Mouse (Mus musculus) midbrain, postnatal 0 days (tissue): ENCODE results near the gene Capn10. TPM values are rescaled to one million over a fixed set of nuclear protein-coding genes. Genes with fewer than 3 reads are reported as not detected.

Experiments used
- ATAC-seq: fragments of 200-750 bp; cut with Nextera tagmentation; 2 replicates; pipeline ENCODE4 v1.8.0; 2017; ENCODE audit warnings: moderate number of reproducible peaks, mild to moderate bottlenecking, moderate TSS enrichment, moderate library complexity; ENCODE audit not compliant: low FRiP score
- DNase-seq: peaks from one replicate; pipeline ENCODE4 v3.0.0-alpha.2; 2015; ENCODE audit warnings: low spot score
- H3K27ac ChIP-seq: fragments of 300-500 bp; sonication (generic); 2 replicates; pipeline ENCODE4 v1.5.1; 2014; ENCODE audit warnings: low read depth, mild to moderate bottlenecking, low read length, mixed read lengths
- H3K27me3 ChIP-seq: fragments of 300-500 bp; sonication (generic); 2 replicates; pipeline ENCODE4 v1.6.1; 2014; ENCODE audit warnings: low read length, control low read depth, mixed read lengths; ENCODE audit not compliant: insufficient read depth
- H3K36me3 ChIP-seq: fragments of 300-500 bp; sonication (generic); 2 replicates; pipeline ENCODE4 v1.6.1; 2014; ENCODE audit warnings: low read length, control low read depth, mixed read lengths; ENCODE audit not compliant: insufficient read depth
- H3K4me1 ChIP-seq: fragments of 300-500 bp; sonication (generic); 2 replicates; pipeline ENCODE4 v1.6.1; 2014; ENCODE audit warnings: mild to moderate bottlenecking, control low read depth, antibody characterized with exemption, low read length, mixed read lengths; ENCODE audit not compliant: insufficient read depth
- H3K4me2 ChIP-seq: fragments of 300-500 bp; sonication (generic); 2 replicates; pipeline ENCODE4 v1.6.1; 2014; ENCODE audit warnings: low read depth, mild to moderate bottlenecking, low read length, mixed read lengths; ENCODE audit not compliant: poor library complexity, severe bottlenecking
- H3K4me3 ChIP-seq: fragments of 300-500 bp; sonication (generic); 2 replicates; pipeline ENCODE4 v1.5.1; 2014; ENCODE audit warnings: low read depth, mild to moderate bottlenecking, low read length, moderate library complexity
- H3K9ac ChIP-seq: fragments of 300-500 bp; sonication (generic); replicated peaks from 2 replicates; pipeline ENCODE4 v1.6.1; 2014; ENCODE audit warnings: mild to moderate bottlenecking, low read length, moderate library complexity, mixed read lengths; ENCODE audit not compliant: poor library complexity, severe bottlenecking
- H3K9me3 ChIP-seq: fragments of 300-500 bp; sonication (generic); 2 replicates; pipeline ENCODE4 v1.6.1; 2016; ENCODE audit warnings: low read length, control low read depth
- CTCF ChIP-seq: IDR thresholded peaks from 2 replicates; pipeline ENCODE4 v1.5.1; 2016; ENCODE audit warnings: antibody characterized with exemption, mild to moderate bottlenecking
- WGBS: fragments of 180-500 bp; shearing (Covaris S2); extraction: QIAGEN DNeasy Blood & Tissue Kit; methylation state at CpG from one replicate; pipeline ENCODE4 v1.1.7; 2014; 5-methylcytosine and 5-hydroxymethylcytosine counted together
- polyA plus RNA-seq: library from polyadenylated mRNA; unstranded; fragments of >200 nt; fragmentation: Nextera tagmentation; extraction: Ambion mirVana; gene quantifications from 2 replicates; pipeline ENCODE4 v1.2.1, GENCODE M21; 2015
- total RNA-seq: library from RNA; depleted of rRNA; stranded (reverse); fragments of >200 nt; gene quantifications from 2 replicates; pipeline ENCODE4 v1.2.3, GENCODE M21; 2014

The Capn10 gene
- total and polyA plus RNA-seq, 2 experiments from 2014 or later: 52.8 to 84.7 TPM

- Histone ChIP-seq H3K27ac (no peak overlapping the region), H3K36me3 (peaks cover 52% of the 10 kb centered on the region)
These were observed 19.9 kb upstream of the Capn10 start for GRCm38 (mm10) chr1:92914239-92914638.

DNA sequence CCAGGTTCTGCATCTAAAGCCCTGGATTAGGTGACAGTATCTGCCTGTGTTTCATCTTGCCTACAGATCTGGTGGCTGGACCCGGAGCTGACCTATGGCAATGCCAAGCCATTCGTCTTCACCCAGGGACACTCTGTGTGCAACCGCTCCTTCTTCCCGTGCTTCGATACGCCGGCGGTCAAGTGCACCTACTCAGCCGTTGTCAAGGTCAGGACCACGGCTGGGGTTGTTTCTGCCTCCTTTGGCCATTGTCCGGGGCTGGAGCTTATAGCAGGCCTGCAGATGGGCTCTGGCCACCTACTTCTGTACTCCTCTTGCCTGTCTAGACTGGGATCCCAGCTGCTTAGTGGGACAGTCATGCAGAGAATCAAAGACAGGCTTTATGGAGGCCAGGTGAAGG lies 19.2 kb upstream of the Capn10 start:
- TF ChIP-seq CTCF: no peak
- 96% methylated on average over 11 of the region's 11 CpGs for WGBS
- Histone ChIP-seq H3K27ac (no peak overlapping the region), H3K4me3 (no peak overlapping the region), H3K9me3 (no peaks in the 10 kb centered on the region), H3K27me3 (no peaks in the 10 kb centered on the region), H3K4me1 (peaks cover 14% of the 10 kb centered on the region), H3K9ac (no peak overlapping the region), H3K4me2 (no peak overlapping the region), H3K36me3 (peaks cover 59% of the 10 kb centered on the region)
- DNase-seq (no peak), ATAC-seq (no peak)

More at GRCm38 (mm10) chr1:92914239-92914638, 19.9 kb upstream of the Capn10 start:
- ATAC-seq (no peak), DNase-seq (no peak)
- H3K9ac ChIP-seq: no peak overlapping the region
- no peak for TF ChIP-seq CTCF
- 87% methylated on average over 4 of the region's 4 CpGs for WGBS
- no peaks in the 10 kb centered on the region for H3K9me3 ChIP-seq
- H3K4me2 ChIP-seq: no peak overlapping the region
- H3K4me3 ChIP-seq: no peak overlapping the region
- no peaks in the 10 kb centered on the region for H3K27me3 ChIP-seq
- peaks cover 21% of the 10 kb centered on the region for H3K4me1 ChIP-seq

DNA sequence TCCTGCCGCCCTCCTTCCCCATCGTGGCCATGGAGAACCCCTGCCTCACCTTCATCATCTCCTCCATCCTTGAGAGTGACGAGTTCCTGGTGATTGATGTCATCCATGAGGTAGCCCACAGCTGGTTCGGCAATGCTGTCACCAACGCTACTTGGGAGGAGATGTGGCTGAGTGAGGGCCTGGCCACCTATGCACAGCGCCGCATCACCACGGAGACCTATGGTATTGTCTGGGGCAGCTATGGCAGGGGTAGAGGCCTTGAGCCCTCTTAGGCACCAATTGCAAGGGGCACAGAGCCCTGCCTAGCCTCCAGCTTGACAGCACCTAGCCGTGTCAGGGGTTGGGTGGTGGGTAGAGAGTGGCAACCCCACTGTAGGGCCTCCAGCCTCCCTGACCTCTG lies 17.5 kb upstream of the Capn10 start:
- no peaks in the 10 kb centered on the region for H3K9me3 ChIP-seq

DNA sequence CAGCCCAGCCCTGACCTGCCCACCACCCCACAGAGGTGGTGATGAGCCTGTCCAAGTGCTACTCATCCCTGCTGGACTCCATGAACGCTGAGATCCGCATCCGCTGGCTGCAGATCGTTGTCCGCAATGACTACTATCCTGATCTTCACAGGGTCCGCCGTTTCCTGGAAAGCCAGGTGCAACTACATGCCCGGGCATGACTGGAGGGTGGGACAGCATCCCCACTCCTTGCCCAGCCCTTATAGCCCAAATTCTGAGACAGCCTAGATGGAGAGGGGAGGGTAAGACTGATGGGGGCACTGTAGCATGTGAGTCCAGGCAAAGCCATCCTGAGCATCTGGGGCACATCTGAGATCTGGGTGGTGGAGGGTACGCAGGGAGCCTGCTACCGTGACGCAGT lies 15.0 kb upstream of the Capn10 start:
- 97% methylated on average over 11 of the region's 11 CpGs for WGBS
- H3K4me1 ChIP-seq: no peaks in the 10 kb centered on the region
- ATAC-seq (no peak), DNase-seq (no peak)
- no peak overlapping the region for H3K27ac ChIP-seq
- H3K4me2 ChIP-seq: no peak overlapping the region
- no peak for TF ChIP-seq CTCF
- no peak overlapping the region for H3K4me3 ChIP-seq
- no peaks in the 10 kb centered on the region for H3K27me3 ChIP-seq
- H3K36me3 ChIP-seq: peaks cover 69% of the 10 kb centered on the region
- H3K9ac ChIP-seq: no peak overlapping the region
- no peaks in the 10 kb centered on the region for H3K9me3 ChIP-seq

More for the DNA sequence above, 17.5 kb upstream of the Capn10 start:
- Histone ChIP-seq H3K36me3 (peaks cover 72% of the 10 kb centered on the region), H3K4me3 (no peak overlapping the region), H3K4me1 (peaks cover 12% of the 10 kb centered on the region), H3K27ac (no peak overlapping the region), H3K4me2 (no peak overlapping the region), H3K27me3 (no peaks in the 10 kb centered on the region), H3K9ac (no peak overlapping the region)
- 97% methylated on average over 9 of the region's 9 CpGs for WGBS
- no peak for TF ChIP-seq CTCF
- ATAC-seq (no peak), DNase-seq (no peak)

DNA sequence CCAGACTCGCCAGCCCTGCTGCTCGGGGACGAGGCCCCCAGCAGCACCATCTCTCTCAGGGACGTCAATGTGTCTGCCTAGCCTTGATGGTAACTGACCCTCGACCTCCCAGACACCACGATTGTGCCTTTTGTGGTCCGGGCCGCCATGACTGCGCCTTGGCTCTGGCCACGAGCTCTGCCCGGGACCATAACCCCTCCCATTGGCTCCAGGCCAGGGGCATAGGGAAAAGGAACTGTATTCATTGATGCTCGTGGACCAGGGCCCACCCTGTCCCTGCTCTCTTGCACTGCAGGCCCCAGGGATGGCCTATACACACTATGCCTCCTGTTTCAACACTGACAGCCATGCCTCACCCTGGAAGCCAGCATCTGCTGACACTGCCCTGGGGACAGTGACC lies 14.4 kb upstream of the Capn10 start:
- DNase-seq: no peak
- H3K27me3 ChIP-seq: no peaks in the 10 kb centered on the region
- no peak for TF ChIP-seq CTCF
- no peaks in the 10 kb centered on the region for H3K4me1 ChIP-seq
- H3K27ac ChIP-seq: no peak overlapping the region
- H3K9ac ChIP-seq: no peak overlapping the region
- H3K36me3 ChIP-seq: peaks cover 63% of the 10 kb centered on the region
- H3K4me3 ChIP-seq: no peak overlapping the region
- 83% methylated on average over 12 of the region's 12 CpGs for WGBS
- H3K9me3 ChIP-seq: no peaks in the 10 kb centered on the region
- no peak overlapping the region for H3K4me2 ChIP-seq
- no peak for ATAC-seq

GRCm38 (mm10) chr1:92920474-92921200 lies 13.5 kb upstream of the Capn10 start:
- Histone ChIP-seq H3K36me3 (peaks cover 56% of the 10 kb centered on the region), H3K27me3 (no peaks in the 10 kb centered on the region), H3K4me1 (no peaks in the 10 kb centered on the region), H3K9me3 (no peaks in the 10 kb centered on the region), H3K27ac (no peak overlapping the region), H3K4me2 (no peak overlapping the region), H3K9ac (no peak overlapping the region), H3K4me3 (no peak overlapping the region)
- DNase-seq (no peak), ATAC-seq (no peak)
- WGBS: 84% methylated on average over 7 of the region's 7 CpGs
- no peak for TF ChIP-seq CTCF
